Mouse (Mus musculus) adrenal gland, adult 2 months (tissue): ENCODE data around the gene Vav3. TPM values are rescaled to one million over a fixed set of nuclear protein-coding genes. Genes with fewer than 3 reads are reported as not detected.

Experiments used
- DNase-seq: peaks from one replicate; pipeline ENCODE4 v3.0.0; 2021
- long read RNA-seq: library from polyadenylated mRNA; stranded (forward); transcript quantifications from one replicate; pipeline ENCODE4 v2.0.0, GENCODE M21; 2021
- polyA plus RNA-seq: library from polyadenylated mRNA; depleted of rRNA; stranded (reverse); fragments of >200 nt; gene quantifications from 2 replicates; pipeline ENCODE4 v1.2.3, GENCODE M21; 2012; rRNA removed
- total RNA-seq, 2 experiments: library from RNA; stranded (reverse); gene quantifications; 2 replicates each; pipeline ENCODE4 v1.2.3; 2021

The Vav3 gene
- total RNA-seq (1 to 10 TPM; 3.6 to 4.9 TPM), polyA plus RNA-seq (0.54 and 1.1 TPM in 2 replicates)
- long read RNA-seq: 0 reads

- peak; percentile 85 for DNase-seq
Observed at GRCm38 (mm10) chr3:109340274-109341070, at the start of gene Vav3. Gene Vav3, plus strand, starts transcription at chr3:109340653.

- no peak for DNase-seq
Observed at GRCm38 (mm10) chr3:109298857-109299256, 41.6 kb upstream of the Vav3 start.

- DNase-seq: no peak
Observed at GRCm38 (mm10) chr3:109299303-109300074, 41.0 kb upstream of the Vav3 start.

GRCm38 (mm10) chr3:109302059-109302458, 38.4 kb upstream of the Vav3 start:
- DNase-seq: no peak

- DNase-seq: peak; percentile 21
Observed at GRCm38 (mm10) chr3:109307406-109307805, 33.0 kb upstream of the Vav3 start.

DNA sequence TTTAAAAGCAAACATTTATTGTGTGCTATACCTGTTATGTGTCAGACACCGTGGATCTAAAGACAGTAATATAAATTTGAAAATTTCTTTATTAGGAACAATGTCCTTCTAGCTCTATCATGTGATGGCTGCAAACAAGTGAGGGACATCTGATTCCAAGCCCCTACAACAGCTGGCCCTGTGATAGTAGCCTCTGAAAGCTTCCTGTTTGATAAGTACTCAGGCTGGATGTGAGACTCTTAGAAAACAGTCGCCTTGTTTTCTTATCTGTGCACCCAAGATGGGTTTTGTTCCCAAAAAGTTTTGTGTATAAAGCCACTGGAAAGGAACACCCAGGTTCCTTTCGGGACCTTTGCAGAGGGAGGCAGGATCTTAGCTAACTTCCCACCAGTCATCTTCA, 32.0 kb upstream of the Vav3 start:
- no peak for DNase-seq

DNA sequence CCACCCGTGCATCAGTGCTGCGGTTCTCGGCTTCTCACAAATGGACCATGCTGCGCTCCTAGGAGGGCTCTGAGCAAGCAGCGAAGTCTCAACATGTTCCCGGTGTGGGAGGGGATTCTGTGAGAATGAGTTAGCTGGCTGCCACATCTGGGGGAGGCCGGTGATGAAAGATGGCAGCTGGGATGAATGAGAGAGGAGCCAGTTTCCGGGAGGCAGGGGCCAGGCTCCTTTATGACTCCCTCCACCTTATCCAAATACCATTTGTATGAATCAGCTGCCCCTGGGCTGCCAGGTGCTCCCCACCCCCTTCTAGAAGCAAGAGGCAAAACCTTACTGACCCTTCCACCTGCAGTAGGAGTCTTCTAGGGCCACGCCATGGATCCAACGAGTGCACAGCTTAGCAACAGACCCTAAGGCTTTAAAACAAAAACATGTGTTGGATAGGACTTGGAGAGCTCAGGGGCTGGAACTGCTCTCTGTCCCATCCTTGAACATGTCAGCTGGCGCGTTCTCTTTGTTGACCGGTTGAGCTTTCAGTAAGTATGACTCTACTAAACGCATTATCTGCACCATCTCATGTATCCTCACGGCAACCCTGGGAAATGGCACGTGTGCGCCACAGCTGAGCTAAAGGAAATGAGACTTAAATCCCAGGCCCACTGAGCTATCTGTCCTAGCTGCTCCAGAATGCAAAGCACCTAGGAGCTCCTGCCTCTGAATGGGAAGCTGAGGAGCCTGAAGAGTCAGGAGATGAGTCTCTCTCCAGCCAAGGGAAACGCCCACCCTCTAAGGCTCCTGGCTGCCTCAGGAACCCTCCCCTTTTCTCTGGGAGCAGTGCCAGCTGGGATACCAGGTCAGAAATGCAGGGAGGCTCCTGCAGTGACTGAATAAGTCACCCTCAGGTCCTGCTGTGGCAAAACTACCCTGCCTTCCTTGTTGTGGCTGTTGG, 30.9 kb upstream of the Vav3 start:
- DNase-seq: peak; percentile 16

DNA sequence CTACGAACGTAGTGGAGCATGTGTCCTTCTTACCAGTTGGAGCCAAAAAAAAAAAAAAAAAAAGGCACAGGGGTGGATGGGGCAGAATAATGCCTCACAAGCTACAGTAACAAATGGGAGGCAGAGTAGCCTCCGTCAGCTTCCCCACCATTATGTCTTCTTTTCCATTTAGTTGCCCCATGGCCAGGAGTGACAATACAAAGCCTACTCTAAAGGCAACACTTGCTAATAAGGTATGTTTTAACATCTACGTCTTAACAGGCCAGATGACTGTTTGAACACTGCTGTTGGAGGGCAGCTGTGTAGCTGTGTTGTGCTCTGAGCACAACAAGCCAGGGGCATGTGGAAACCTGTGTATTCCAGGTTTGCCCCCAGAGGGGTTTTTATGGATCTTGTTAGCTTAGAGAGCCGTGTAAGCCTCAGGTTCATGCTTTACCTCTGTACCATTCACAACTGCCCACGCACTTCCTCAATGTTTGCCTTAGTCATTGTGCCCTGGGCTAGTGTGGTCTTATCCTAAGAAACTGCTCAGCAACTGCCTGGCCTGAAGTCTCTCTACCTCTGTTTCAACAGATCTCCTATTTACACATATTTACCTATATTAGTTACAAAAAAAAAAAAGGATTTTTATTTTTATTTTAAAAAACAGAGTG, 29.2 kb upstream of the Vav3 start:
- no peak for DNase-seq

DNA sequence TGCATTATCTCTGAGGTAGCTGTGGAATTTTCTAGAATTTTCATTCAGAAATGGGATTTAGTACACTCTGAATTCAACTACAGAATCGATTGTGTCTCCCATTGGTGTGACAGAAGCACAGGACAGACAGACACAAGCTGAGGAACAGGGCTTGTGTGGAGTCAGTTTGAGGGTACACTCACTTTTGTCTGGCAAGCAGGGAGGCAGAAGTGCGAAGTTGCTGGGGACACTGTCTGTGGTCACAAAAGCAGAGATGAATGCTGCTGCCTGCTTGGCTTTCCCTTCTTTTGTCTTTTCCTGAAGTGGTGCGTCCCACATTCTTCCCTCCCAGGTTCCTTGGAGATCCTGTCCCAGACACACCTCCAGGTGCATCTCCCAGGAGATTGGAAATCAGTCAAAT, 28.6 kb upstream of the Vav3 start:
- no peak for DNase-seq

DNA sequence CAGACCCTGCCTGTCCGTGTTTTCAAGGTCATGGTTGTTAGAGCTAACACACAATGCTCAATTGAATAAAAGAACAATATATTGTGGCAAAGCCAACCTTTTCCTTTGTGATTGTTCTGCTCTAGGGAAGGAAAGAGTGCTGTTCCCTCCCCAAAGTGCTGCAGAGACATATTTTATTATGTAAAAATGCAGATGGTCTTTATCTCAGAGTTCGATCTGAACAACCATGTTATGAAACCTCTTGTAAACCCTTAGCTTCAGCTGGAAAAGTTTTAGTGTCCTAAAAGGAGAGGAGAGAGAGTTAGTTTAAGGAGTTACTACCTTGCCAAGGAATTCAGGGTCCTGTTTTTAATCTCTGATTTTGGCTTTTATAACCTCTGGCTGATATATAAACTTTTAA, 27.0 kb upstream of the Vav3 start:
- DNase-seq: no peak

DNA sequence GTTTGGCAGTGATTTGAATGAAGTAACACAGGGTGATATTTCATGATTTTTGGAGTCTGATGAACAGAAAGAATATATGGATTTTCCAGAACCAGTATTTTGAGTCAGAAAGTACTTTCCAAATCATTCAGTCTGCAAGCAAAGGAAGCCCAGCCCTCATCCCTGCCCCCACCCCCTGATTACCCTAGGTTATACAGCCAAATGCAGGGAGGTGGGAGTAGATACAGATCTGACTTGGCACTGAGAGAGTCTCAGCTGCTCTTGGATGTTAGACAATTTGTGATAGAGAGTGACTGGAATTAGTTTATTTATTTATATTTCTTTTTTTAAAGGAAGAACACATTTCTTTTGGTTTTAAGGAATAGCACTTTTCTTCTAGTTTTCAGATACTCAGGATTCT, 18.2 kb upstream of the Vav3 start:
- no peak for DNase-seq

DNA sequence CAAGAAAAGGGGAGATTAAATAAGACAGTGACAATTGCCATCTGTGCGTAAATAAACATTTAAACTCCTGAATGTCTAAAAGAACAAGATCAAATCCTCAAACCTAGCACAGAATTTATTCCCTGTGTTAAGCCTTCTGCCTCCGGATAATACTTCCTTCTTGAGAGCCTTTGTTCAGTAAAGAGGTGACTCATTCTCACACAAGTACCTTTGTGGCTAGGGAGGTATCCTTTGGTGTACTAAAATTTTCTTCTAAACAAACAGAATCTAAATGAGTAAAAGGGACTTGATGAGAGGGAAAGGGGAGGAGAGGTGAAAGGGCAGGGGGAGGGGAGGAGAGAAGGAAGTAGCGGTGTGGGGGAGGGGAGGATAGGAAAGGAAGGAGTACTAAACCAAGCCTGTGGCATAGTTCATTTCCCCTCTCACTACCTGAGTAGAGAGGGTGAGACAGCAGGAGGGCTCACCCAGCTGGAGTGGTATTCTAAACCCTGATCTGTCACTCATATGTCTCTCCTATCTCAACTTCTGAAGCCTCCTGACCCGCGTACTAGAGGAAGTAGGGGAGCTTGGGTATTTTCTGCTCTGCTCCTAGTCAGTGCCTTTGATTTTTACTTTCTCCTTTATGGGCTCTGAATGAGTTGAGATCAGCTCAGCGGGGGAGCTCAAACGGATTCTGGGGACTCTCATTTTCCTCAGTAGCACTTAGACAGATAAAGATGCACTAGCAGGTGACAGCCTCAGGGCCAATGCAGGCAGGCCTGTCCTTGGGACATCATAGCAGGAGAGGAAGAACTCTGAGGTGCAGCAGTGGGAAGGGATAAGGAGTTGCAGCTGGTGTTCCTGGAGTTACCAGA, 16.8 kb upstream of the Vav3 start:
- DNase-seq: no peak

DNA sequence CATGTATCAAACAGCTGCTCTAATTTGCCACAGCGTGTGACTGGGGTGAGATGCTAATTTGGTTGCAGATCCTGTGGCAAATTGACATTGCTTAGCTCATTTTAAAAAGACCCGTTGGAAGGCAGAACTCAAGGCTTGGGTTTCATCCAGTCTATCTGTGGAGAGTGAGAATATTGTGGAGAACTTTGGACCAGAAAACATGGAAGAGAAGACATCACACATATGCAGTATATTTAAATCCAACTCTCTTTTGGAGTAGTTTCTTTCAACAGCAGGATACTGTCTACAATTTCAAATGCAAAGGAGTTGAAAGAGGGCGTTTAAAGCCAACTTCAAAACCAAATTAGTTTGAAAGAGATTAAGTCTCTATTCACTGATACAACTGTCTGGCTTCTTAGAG, 13.3 kb upstream of the Vav3 start:
- DNase-seq: no peak

GRCm38 (mm10) chr3:109332755-109333154, 7.7 kb upstream of the Vav3 start:
- no peak for DNase-seq

DNA sequence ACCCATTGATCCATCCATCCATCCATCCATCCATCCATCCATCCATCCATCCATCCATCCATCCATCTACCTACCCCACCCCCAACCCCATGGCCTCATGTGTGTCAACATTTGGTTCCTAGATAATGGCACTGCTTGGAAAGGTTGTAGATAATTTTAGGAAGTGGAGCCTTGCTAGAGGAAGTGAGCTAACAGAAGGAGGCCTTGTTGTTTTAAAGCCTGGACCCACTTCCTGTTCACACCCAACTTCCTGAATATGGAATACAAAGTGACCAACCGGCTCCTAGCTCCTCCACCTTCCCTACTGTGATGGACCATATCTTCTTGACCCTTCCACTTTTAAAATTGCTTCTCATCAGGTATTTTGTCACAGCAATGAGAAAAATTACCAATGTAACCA, 5.0 kb upstream of the Vav3 start:
- no peak for DNase-seq

DNA sequence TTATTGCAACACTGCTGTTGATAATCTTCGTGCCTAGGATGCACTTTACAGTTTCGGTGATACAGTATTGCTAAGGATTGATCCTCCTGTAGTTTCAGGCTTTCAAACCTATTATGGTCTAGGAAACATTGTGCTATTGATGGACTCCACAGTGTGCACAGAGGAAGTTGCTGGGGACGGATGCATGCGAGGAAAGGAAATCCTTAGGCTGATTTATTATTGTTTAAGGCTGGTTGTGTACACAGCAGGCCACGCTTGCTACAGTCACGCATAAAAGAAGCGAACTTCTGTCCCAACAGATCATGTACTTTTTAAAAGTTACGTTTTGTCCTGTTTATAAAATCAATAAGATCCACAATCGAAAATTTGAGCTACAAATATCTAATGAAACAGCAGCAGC, 1.2 kb upstream of the Vav3 start:
- no peak for DNase-seq

DNA sequence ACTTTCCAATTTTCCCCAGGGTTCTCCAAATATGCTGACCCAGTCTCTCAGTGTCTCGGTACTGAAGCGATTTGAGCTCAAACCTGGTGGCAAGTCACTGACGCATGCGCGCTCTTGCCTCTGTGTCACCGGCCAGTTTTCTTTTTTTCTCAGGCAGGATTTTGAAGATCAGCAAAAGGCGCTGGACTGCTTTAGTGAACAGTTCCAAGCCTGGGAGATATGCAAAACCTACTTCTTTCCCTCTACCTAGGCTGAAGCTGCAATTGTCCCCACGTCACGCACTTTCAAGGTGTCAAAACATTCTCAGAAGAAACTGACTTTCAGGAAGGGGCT, 546 bp upstream of the Vav3 start:
- DNase-seq: peak; percentile 75

- no peak for DNase-seq
Observed at GRCm38 (mm10) chr3:109341071-109341480, 623 bp downstream of the Vav3 start.

GRCm38 (mm10) chr3:109341631-109342030, 1.2 kb downstream of the Vav3 start:
- peak; percentile 40 for DNase-seq

DNA sequence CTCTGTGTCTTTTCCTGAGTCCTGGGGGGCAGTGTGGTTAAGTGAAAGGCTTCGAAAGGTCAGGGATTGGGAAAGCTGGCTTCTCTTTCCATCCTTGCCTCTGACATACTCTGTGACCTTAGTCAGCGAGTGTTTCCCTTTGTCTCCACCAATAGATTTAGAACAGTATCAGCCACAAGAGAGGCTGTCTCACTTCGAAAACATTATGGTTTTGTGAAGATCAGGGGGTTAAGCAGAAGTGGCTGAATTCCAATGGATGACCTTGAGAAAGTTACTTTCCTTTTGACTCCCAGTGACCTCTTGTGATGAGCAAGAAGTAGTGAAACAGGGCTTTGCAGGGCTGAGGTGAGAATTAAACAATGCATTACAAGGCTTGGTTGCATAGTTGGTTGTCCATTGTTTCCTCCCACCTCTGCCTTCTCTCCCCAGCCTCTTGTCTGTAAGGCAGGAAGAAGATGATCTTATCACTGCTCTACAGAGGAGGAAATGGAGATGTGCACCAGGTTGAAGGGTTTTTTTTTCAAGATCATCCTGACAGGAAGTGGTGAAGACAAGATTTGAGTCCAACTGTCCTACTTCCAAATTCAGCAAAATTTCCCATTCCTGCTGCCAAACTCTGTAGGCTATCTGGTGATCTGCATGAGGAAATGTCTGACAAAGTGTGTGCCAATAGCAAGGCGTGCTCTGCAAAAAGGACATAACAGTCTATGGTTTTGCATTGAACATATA, 11.7 kb downstream of the Vav3 start:
- DNase-seq: peak; percentile 15
